Mouse (Mus musculus) E14TG2a.4 (cell line): ENCODE results near the gene Ran.

Experiments
- CTCF ChIP-seq: conservative IDR thresholded peaks from 2 replicates; pipeline ENCODE4 v1.5.1; 2014; ENCODE audit warnings: low read length
- NANOG ChIP-seq: IDR thresholded peaks from 2 replicates; pipeline ENCODE4 v1.6.1; 2014; ENCODE audit warnings: borderline replicate concordance, low read length, mixed read lengths

DNA sequence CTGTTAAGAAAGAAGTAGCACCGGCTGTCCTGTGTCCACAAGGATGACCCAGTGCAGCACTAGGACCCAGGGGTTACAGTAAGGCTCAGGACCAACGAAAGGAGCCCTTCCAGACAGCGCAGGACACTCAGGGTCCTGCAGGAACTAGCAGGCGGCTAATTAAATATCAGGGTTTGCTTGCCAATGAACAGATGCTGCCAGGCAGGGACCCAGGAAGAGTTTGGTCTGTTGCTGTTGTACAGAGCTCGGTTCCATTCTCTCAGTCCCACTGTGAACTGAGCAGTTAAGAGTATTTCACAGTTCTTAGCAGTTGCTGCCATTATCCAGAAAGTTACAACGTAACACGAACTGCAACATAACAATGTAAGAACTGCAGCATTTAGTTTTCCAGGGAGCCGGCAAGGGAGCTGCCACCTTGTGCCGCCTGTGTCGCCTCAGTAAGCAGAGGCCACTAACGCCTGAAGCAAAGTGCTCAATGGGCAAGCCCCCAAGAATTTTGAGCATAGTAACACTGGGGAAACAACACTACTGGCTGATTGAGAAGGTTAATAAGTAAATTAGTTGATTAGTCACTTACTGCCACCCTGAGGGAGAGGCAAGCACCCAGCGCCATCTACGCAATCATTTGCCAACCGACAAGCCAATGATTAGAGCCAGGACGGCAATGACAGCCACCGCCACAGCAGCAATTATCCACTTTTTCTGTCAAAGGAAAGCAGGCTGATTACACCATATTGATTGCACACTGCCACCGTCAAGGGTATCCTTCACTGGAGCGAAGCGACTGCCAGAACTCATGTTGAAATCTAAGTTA lies 32.5 kb upstream of the Ran start:
- TF ChIP-seq CTCF (no peak), NANOG (no peak)
